Mouse (Mus musculus) lung, postnatal 0 days (tissue): ENCODE measurements around the gene Ppp1r1b. TPM values are rescaled to one million over a fixed set of nuclear protein-coding genes. Genes with fewer than 3 reads are reported as not detected.

Experiments used
- ATAC-seq: fragments of 200-750 bp; cut with Nextera tagmentation; 2 replicates; pipeline ENCODE4 v1.8.0; 2017; ENCODE audit warnings: moderate library complexity
- DNase-seq: peaks from one replicate; pipeline ENCODE4 v3.0.0-alpha.2; 2016; ENCODE audit warnings: low spot score
- H3K27ac ChIP-seq: fragments of 300-500 bp; sonication (generic); 2 replicates; pipeline ENCODE4 v1.5.1; 2014; ENCODE audit warnings: antibody characterized with exemption, mild to moderate bottlenecking, low read length, mixed read lengths
- H3K27me3 ChIP-seq: fragments of 300-500 bp; sonication (generic); replicated peaks from 2 replicates; pipeline ENCODE4 v1.6.1; 2014; ENCODE audit warnings: low read length, mixed read lengths; ENCODE audit not compliant: insufficient read depth
- H3K36me3 ChIP-seq: fragments of 300-500 bp; sonication (generic); 2 replicates; pipeline ENCODE4 v1.6.1; 2014; ENCODE audit warnings: low read length, mixed read lengths; ENCODE audit not compliant: insufficient read depth
- H3K4me1 ChIP-seq: fragments of 300-500 bp; sonication (generic); 2 replicates; pipeline ENCODE4 v1.6.1; 2014; ENCODE audit warnings: antibody characterized with exemption, low read depth, low read length, mixed read lengths; ENCODE audit not compliant: insufficient read depth
- H3K4me2 ChIP-seq: fragments of 300-500 bp; sonication (generic); replicated peaks from 2 replicates; pipeline ENCODE4 v1.6.1; 2014; ENCODE audit warnings: low read depth, mild to moderate bottlenecking, low read length, moderate library complexity, mixed read lengths
- H3K4me3 ChIP-seq: fragments of 300-500 bp; sonication (generic); 2 replicates; pipeline ENCODE4 v1.5.1; 2014; ENCODE audit warnings: low read depth, low read length
- H3K9ac ChIP-seq: fragments of 300-500 bp; sonication (generic); replicated peaks from 2 replicates; pipeline ENCODE4 v1.6.1; 2014; ENCODE audit warnings: low read depth, mild to moderate bottlenecking
- H3K9me3 ChIP-seq: fragments of 300-500 bp; sonication (generic); 2 replicates; pipeline ENCODE4 v1.6.1; 2016; ENCODE audit warnings: low read length, mixed read lengths
- CTCF ChIP-seq: IDR thresholded peaks from 2 replicates; pipeline ENCODE4 v1.5.1; 2016; ENCODE audit warnings: antibody characterized with exemption, mild to moderate bottlenecking
- EP300 ChIP-seq: IDR thresholded peaks from 2 replicates; pipeline ENCODE4 v1.6.1; 2016; ENCODE audit warnings: antibody characterized with exemption, mild to moderate bottlenecking, control low read depth
- whole genome bisulfite sequencing: fragments of 180-500 bp; shearing (Covaris S2); extraction: QIAGEN DNeasy Blood & Tissue Kit; methylation state at CpG from one replicate; pipeline ENCODE4 v1.1.7; 2014; 5-methylcytosine and 5-hydroxymethylcytosine counted together
- polyA plus RNA-seq: library from polyadenylated mRNA; unstranded; fragments of >200 nt; fragmentation: Nextera tagmentation; extraction: Ambion mirVana; gene quantifications from 2 replicates; pipeline ENCODE4 v1.2.1, GENCODE M21; 2015

Gene Ppp1r1b
- polyA plus RNA-seq, 1 experiment from 2014 or later = 18.6 TPM

GRCm38 (mm10) chr11:98366290-98366689 lies 18.1 kb downstream of the Ppp1r1b start:
- no peaks in the 10 kb centered on the region for H3K27me3 ChIP-seq
- H3K36me3 ChIP-seq = no peaks in the 10 kb centered on the region
- no peak for DNase-seq
- H3K9me3 ChIP-seq = no peaks in the 10 kb centered on the region
- H3K4me3 ChIP-seq = no peak overlapping the region
- H3K4me1 ChIP-seq = peaks cover 17% of the 10 kb centered on the region
- ATAC-seq = no peak
- no peak overlapping the region for H3K4me2 ChIP-seq
- H3K27ac ChIP-seq = no peak overlapping the region
- H3K9ac ChIP-seq = no peak overlapping the region
- no peak for TF ChIP-seq CTCF
- no peak for TF ChIP-seq EP300
- WGBS = 63% methylated on average over 10 of the region's 10 CpGs

DNA sequence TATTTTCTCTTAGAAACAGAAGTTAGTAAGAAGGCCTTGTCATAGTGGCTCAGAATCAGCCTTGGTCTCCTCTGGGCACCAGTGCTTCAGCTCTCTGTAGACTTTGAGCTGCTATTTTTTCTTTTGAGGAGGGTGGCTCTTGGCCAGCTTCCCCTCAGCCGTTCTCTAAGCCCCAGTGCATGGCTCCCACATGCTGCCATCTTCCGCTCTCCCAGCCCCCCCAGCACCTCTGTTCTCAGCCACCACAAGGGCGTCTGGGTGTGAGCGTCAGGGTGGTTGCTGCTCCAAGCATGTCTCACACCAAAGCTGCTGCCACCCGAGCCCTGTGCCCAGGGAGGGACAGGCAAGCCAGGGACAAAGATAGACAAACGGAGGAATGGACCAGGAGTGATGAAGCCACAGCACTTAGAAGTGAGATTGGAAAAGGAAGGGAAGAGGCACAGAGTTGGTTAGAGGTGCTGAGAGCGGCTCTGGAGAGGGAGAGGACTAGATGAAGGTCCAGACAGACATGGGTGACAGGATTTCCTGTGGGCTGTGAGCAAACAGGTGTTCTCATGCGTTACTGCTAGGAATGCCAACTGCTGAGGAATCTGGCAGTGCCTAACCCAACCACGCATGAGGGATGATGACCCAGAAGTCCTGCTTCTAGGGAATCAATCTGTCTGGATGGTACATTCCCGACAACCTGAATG lies 19.1 kb downstream of the Ppp1r1b start:
- Histone ChIP-seq H3K9me3 (no peaks in the 10 kb centered on the region), H3K27ac (no peak overlapping the region), H3K9ac (no peak overlapping the region), H3K27me3 (no peaks in the 10 kb centered on the region), H3K4me2 (no peak overlapping the region), H3K36me3 (no peaks in the 10 kb centered on the region), H3K4me3 (no peak overlapping the region), H3K4me1 (peaks cover 10% of the 10 kb centered on the region; the same call in 1 of the 2 replicates)
- DNase-seq (no peak), ATAC-seq (no peak)
- WGBS = 70% methylated on average over 10 of the region's 10 CpGs
- TF ChIP-seq CTCF (no peak), EP300 (no peak)

- H3K27ac ChIP-seq = no peak overlapping the region
- no peak overlapping the region for H3K4me2 ChIP-seq
- no peak overlapping the region for H3K4me3 ChIP-seq
- H3K9me3 ChIP-seq = no peaks in the 10 kb centered on the region
- WGBS = 69% methylated on average over 7 of the region's 7 CpGs
- DNase-seq (no peak), ATAC-seq (no peak)
- TF ChIP-seq CTCF (no peak), EP300 (no peak)
- H3K36me3 ChIP-seq = no peaks in the 10 kb centered on the region
- no peaks in the 10 kb centered on the region for H3K27me3 ChIP-seq
- H3K4me1 ChIP-seq = peaks cover 6% of the 10 kb centered on the region; the same call in 1 of the 2 replicates
- no peak overlapping the region for H3K9ac ChIP-seq
Observed at GRCm38 (mm10) chr11:98367863-98368186, 19.6 kb downstream of the Ppp1r1b start.

DNA sequence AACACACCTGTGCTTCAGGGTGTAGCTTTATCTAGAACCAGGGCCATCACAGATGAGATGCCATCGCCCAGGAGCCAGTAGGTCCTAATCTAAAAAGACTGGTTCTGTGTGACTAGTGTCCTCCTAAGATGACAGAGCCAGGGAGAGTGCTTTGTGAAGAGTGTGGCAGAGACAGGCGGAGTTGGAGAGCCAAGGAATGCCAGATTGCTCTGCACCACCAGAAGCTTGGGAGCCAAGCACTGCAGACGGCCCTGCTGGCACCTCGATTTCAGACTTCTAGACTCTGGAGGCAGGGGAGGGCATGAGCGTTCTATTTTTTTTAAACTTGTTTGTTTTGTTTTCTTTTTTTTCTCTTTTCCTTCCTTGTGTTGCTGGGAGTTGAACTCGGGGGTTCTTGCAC lies 21.1 kb downstream of the Ppp1r1b start:
- Histone ChIP-seq H3K27me3 (no peaks in the 10 kb centered on the region), H3K9ac (no peak overlapping the region), H3K9me3 (no peaks in the 10 kb centered on the region), H3K4me1 (0 out of 2 replicates have a peak, but pooled peaks cover 2% of the 10 kb centered on the region), H3K36me3 (no peaks in the 10 kb centered on the region), H3K4me2 (no peak overlapping the region), H3K27ac (no peak overlapping the region), H3K4me3 (no peak overlapping the region)
- ATAC-seq (no peak), DNase-seq (no peak)
- 63% methylated on average over 6 of the region's 6 CpGs for WGBS
- TF ChIP-seq EP300 (no peak), CTCF (no peak)

- ATAC-seq (no peak), DNase-seq (no peak)
- peaks cover 8% of the 10 kb centered on the region for H3K36me3 ChIP-seq
- no peak overlapping the region for H3K4me3 ChIP-seq
- H3K4me1 ChIP-seq = 0 out of 2 replicates have a peak, but pooled peaks cover 2% of the 10 kb centered on the region
- no peaks in the 10 kb centered on the region for H3K27me3 ChIP-seq
- no peak for TF ChIP-seq EP300
- 91% methylated on average over 2 of the region's 2 CpGs for WGBS
- no peak overlapping the region for H3K9ac ChIP-seq
- no peaks in the 10 kb centered on the region for H3K9me3 ChIP-seq
- no peak overlapping the region for H3K4me2 ChIP-seq
- no peak overlapping the region for H3K27ac ChIP-seq
Observed at GRCm38 (mm10) chr11:98370588-98370987, 22.4 kb downstream of the Ppp1r1b start.

DNA sequence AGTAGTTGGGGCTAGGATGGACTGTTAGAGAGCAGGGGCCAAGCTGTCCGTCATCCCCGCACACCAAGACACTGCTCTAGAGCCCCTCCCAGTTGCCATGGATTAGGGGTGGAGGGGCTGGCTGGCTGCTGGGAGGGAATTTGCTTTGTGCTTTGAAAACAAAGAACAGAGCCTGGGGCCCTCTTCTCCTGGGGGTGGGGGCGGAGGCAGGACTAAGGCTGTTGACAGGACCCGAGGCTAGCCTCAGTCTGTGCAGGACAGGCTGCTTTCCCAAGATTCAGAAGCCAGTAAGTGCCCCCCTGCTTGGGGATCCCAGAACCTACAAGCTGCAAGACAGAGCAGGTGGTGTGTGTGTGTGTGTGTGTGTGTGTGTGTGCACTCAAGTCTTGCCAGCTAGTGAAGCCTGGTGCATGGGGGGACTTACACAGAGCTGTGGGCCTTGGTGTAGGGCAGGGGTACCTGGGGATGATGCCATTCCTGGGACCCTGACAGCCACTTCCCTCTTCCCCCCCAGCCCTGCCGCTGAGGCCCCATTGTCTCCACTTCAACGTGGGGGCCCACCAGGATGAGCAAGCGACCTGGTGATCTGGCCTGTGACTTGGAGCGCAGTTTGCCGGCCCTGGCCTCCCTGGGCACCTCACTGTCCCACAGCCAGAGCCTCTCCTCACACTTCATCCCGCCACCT lies 23.5 kb downstream of the Ppp1r1b start:
- Histone ChIP-seq H3K27me3 (no peaks in the 10 kb centered on the region), H3K4me3 (no peak overlapping the region), H3K27ac (no peak overlapping the region), H3K4me1 (0 out of 2 replicates have a peak, but pooled peaks cover 2% of the 10 kb centered on the region), H3K9me3 (no peaks in the 10 kb centered on the region), H3K36me3 (peaks cover 19% of the 10 kb centered on the region), H3K9ac (no peak overlapping the region), H3K4me2 (no peak overlapping the region)
- WGBS = 68% methylated on average over 8 of the region's 10 CpGs
- DNase-seq (no peak), ATAC-seq (no peak; the same call in 1 of the 2 replicates)
- TF ChIP-seq CTCF (no peak), EP300 (no peak)
